Mouse (Mus musculus): Measurements from ENCODE around the gene Trim38. TPM values are rescaled to one million over a fixed set of nuclear protein-coding genes. Genes with fewer than 3 reads are reported as not detected.
"Not testable (repeated sequence)": the region's sequence is repeated elsewhere in the genome, so short reads cannot be mapped to it uniquely, and the experiment has no call there.

Trim38 gene
- polyA plus RNA-seq, 1 experiment from 2014 or later: 0.26 TPM

DNA sequence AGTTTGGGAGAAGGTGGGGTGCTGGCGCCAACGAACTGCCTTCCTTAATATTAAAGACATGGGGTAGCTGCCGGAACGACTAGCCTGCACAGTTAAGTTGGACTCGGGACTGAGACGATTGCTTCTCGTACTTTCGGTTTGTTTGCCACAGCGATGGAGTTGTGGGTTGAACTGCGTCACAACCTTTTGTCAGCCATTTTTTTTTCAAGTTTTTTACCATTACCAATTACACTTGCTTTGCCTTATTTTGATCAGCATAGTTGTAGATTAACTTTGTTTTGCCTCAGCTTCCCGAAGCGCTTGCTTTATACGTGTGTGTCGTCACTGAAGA, 29.8 kb upstream of the Trim38 start:
- Histone ChIP-seq H3K9me3 (no peaks in the 10 kb centered on the region), H3K27ac (replicated peaks) (peak overlapping the region; percentile 96), H3K4me3 (peak overlapping the region; percentile 71), H3K27me3 (replicated peaks; ENCODE audit: low read depth, poor library complexity, severe bottlenecking) (no peaks in the 10 kb centered on the region), H3K4me1 (peaks cover 28% of the 10 kb centered on the region), H3K36me3 (replicated peaks) (no peaks in the 10 kb centered on the region)
- DNase-seq (ENCODE audit: low spot score): no peak
- WGBS: 2% methylated on average over 14 of the region's 14 CpGs

DNA sequence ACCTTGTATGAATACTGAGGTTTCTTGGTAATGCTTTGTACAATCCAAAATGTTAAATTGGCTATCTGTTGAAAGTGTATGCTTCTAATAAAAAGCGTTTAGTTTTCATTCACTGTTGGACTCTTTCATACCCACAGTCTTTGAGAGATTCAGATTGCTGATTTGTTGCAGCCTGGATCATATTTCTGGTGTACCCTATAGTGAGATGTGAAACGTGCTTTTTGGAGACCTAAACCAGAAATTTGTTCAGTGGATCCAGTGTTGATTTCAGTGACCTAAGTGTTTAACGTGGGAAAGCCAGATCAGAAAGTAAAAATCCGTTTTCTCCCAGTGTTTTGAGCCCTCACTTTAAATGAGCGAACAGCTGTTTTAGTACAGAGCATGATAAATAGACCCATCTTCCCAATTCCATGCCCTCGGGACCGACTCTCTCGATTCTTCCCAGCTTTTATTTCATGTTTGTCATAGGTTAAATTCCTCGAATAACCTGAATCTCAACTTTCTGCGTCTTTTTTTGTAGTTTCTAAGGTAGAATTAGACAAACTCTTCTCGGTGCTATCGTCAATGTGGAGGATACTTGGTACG, 29.4 kb upstream of the Trim38 start:
- WGBS: 36% methylated on average over 13 of the region's 13 CpGs
- no peaks in the 10 kb centered on the region for H3K36me3 ChIP-seq (replicated peaks)
- H3K27ac ChIP-seq (replicated peaks): peak overlapping the region; percentile 96
- peak overlapping the region; percentile 71 for H3K4me3 ChIP-seq
- peaks cover 28% of the 10 kb centered on the region for H3K4me1 ChIP-seq
- no peaks in the 10 kb centered on the region for H3K9me3 ChIP-seq
- no peak for DNase-seq (ENCODE audit: low spot score)
- no peaks in the 10 kb centered on the region for H3K27me3 ChIP-seq (replicated peaks; ENCODE audit: low read depth, poor library complexity, severe bottlenecking)

DNA sequence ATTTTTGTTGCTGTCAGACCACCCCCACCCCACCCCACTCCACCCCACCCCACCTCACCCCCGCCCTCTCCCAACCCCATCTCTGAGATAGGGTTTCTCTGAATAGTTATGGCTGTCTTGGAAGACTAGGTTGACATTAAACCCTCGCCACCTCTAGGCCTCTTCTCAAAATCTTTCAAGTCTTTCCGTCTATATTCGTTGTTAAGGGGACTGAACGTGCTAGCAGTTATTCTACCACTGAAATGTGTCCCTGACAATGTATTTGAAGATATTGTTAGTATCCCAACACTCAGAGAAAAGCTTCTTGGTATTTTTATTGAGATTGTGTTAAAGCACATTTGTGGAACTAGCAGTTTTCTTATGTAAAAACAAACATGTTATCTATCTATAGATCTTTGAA, 28.8 kb upstream of the Trim38 start:
- DNase-seq (ENCODE audit: low spot score): no peak
- Histone ChIP-seq H3K27ac (replicated peaks) (peak overlapping the region; percentile 96), H3K9me3 (no peaks in the 10 kb centered on the region), H3K36me3 (replicated peaks) (no peaks in the 10 kb centered on the region), H3K4me3 (peak overlapping the region; percentile 71), H3K4me1 (peaks cover 28% of the 10 kb centered on the region), H3K27me3 (replicated peaks; ENCODE audit: low read depth, poor library complexity, severe bottlenecking) (no peaks in the 10 kb centered on the region)
- WGBS: 62% methylated on average over 5 of the region's 5 CpGs

DNA sequence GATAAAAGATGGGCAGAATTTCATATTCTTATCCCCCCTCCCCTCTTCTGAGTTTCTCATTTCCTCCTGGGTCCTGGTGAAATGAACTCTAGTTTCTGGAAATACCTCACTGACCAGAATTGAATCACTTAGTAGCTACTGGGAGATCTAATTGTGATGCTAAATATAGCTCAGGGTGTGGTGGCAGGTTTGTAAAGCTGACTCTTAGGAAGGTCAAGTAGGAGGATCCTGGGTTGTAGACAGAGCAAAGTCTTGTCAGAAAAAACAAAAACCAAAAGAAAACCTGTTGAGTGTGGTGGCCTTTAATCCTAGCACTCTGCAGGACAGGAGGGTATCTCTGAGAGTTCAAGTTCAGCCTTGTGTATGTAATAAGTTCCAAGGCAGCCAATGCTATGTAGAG, 27.7 kb upstream of the Trim38 start:
- no peaks in the 10 kb centered on the region for H3K36me3 ChIP-seq (replicated peaks)
- no peak for DNase-seq (ENCODE audit: low spot score)
- no peaks in the 10 kb centered on the region for H3K27me3 ChIP-seq (replicated peaks; ENCODE audit: low read depth, poor library complexity, severe bottlenecking)
- H3K9me3 ChIP-seq: no peaks in the 10 kb centered on the region
- H3K4me1 ChIP-seq: peaks cover 28% of the 10 kb centered on the region
- H3K4me3 ChIP-seq: no peak overlapping the region
- peak overlapping the region; percentile 63 for H3K27ac ChIP-seq (replicated peaks)

DNA sequence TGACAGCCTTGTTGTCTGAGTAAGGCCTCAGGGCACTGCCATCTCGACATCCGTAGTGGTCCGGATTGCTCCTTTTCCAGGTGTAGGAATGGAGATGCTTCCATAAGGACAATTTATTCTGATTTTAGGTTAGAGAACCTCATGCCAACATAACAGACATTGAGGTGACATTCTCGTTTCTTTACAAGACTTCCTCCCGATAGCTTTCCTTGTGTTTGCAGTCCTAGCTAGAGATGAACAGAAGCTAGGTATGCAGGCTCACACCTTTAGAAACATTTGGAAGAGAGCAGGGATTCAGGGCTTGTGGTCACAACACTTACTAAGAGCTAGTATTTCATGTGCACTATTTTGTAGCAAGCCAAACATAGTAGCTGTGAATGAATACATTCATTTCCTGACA, 26.5 kb upstream of the Trim38 start:
- H3K4me3 ChIP-seq: no peak overlapping the region
- H3K9me3 ChIP-seq: no peaks in the 10 kb centered on the region
- H3K4me1 ChIP-seq: peaks cover 33% of the 10 kb centered on the region
- WGBS: 78% methylated on average over 5 of the region's 5 CpGs
- no peak for DNase-seq (ENCODE audit: low spot score)
- H3K36me3 ChIP-seq (replicated peaks): no peaks in the 10 kb centered on the region
- H3K27me3 ChIP-seq (replicated peaks; ENCODE audit: low read depth, poor library complexity, severe bottlenecking): no peaks in the 10 kb centered on the region
- H3K27ac ChIP-seq (replicated peaks): peak overlapping the region; percentile 40

DNA sequence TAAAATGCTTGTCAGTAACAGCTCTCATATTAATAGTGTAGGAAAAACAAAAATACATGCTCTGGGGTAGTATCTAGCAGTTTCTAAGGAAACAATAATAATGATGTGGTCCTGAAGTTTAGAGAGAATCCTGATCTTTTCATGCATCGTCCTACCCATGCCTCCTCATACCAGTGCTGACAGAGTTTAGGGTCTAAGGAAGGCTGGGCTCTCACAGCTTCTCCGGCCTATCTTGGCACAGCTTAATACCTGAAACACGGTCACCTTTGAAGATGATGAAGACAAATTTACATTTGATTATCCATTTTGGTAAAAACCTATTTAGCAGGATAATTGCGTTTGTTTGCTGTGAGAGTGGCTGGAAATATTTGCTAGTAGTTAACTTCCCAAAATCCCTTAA, 25.8 kb upstream of the Trim38 start:
- no peak for DNase-seq (ENCODE audit: low spot score)
- Histone ChIP-seq H3K27me3 (replicated peaks; ENCODE audit: low read depth, poor library complexity, severe bottlenecking) (no peaks in the 10 kb centered on the region), H3K9me3 (no peaks in the 10 kb centered on the region), H3K4me1 (peaks cover 37% of the 10 kb centered on the region), H3K36me3 (replicated peaks) (no peaks in the 10 kb centered on the region), H3K4me3 (peak overlapping the region; percentile 62), H3K27ac (replicated peaks) (peak overlapping the region; percentile 98)
- WGBS: 48% methylated on average over 4 of the region's 4 CpGs

DNA sequence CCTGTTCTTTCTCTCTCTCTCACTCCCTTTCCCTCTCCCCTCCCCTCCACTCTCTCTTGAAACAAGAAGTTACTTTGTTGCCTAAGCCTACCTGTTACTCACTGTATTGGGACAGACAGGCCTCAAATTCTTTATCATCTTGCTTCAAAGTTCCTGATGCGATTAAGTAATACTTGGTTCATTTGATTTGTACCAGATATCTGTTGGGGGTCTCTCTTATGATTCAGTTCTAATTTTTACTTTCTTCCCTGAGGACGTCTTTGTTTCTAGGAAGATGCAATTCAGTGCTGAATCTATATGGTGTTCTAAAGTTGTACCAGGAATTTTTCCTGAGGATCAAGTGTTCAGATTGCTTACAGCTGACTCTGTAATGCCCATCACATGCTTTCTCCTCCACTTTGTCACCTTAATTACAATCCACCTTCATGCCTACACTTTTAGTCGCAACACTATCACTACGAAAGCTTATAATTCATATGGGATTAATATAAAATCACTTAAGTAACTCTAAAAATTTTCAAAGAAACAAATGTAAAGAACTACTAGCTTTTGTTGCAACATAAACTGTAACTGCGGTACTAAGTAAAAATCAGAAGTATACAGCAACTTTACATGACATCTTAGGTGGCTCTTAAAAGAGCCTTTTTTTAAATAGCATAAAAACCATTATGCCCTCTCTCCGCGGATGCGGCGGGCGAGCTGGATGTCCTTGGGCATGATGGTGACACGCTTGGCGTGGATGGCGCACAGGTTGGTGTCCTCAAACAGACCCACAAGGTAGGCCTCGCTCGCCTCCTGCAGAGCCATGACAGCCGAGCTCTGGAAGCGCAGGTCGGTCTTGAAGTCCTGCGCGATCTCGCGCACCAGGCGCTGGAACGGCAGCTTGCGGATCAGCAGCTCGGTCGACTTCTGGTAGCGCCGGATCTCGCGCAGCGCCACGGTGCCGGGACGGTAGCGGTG, 25.0 kb upstream of the Trim38 start:
- H3K36me3 ChIP-seq (replicated peaks): no peaks in the 10 kb centered on the region
- no peaks in the 10 kb centered on the region for H3K9me3 ChIP-seq
- no peaks in the 10 kb centered on the region for H3K27me3 ChIP-seq (replicated peaks; ENCODE audit: low read depth, poor library complexity, severe bottlenecking)
- peak overlapping the region; percentile 98 for H3K27ac ChIP-seq (replicated peaks)
- H3K4me3 ChIP-seq: peak overlapping the region; percentile 62
- no peak for DNase-seq (ENCODE audit: low spot score)
- WGBS: 2% methylated on average over 22 of the region's 36 CpGs
- H3K4me1 ChIP-seq: peaks cover 32% of the 10 kb centered on the region

DNA sequence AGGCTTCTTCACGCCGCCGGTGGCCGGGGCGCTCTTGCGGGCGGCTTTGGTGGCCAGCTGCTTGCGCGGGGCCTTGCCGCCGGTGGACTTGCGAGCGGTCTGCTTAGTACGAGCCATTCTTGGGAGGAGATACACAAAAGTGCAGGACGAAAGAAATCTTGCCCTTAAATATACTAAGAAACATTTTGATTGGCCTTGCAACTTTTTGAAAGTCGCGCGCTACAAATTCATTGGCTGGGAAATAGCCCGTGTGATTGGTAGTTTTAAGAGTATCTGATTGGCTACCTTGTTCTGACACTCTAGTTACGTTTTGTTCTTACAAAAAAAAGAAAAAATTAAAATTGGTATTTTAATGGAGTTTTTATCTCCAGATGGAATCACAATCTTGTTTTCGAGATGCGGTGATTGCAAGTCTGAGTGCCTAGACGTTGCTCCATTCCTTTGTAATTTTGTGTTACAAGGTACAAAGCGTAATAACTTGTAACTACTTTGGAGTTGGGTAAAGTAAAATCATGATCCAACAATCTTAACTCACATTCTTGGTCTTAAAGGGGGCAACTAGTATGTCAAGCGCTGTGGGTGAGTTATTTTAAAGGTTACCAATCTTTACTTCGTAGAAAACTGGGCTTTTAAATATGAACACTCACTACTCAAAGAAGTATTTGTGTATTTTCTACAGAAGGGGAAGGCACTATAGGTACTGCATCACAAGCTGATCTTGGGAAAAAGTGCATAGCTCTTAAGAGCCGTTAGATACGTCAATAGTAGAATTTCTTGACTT, 24.1 kb upstream of the Trim38 start, which contains the start of gene Hist1h3c:
TSS of gene Hist1h3c (minus strand) at position 222 of the 781 bp plus-strand sequence.
- under 1% methylated on average over 26 of the region's 28 CpGs for WGBS
- H3K4me3 ChIP-seq: peak within 1 kb of the TSS; percentile 62
- DNase-seq (ENCODE audit: low spot score): peak; percentile 83
- H3K9me3 ChIP-seq: no peaks in the 10 kb centered on the region
- H3K27ac ChIP-seq (replicated peaks): peak within 1 kb of the TSS; percentile 98
- peaks cover 28% of the 10 kb centered on the region for H3K4me1 ChIP-seq
- no peaks in the 10 kb centered on the region for H3K36me3 ChIP-seq (replicated peaks)
- no peaks in the 10 kb centered on the region for H3K27me3 ChIP-seq (replicated peaks; ENCODE audit: low read depth, poor library complexity, severe bottlenecking)

DNA sequence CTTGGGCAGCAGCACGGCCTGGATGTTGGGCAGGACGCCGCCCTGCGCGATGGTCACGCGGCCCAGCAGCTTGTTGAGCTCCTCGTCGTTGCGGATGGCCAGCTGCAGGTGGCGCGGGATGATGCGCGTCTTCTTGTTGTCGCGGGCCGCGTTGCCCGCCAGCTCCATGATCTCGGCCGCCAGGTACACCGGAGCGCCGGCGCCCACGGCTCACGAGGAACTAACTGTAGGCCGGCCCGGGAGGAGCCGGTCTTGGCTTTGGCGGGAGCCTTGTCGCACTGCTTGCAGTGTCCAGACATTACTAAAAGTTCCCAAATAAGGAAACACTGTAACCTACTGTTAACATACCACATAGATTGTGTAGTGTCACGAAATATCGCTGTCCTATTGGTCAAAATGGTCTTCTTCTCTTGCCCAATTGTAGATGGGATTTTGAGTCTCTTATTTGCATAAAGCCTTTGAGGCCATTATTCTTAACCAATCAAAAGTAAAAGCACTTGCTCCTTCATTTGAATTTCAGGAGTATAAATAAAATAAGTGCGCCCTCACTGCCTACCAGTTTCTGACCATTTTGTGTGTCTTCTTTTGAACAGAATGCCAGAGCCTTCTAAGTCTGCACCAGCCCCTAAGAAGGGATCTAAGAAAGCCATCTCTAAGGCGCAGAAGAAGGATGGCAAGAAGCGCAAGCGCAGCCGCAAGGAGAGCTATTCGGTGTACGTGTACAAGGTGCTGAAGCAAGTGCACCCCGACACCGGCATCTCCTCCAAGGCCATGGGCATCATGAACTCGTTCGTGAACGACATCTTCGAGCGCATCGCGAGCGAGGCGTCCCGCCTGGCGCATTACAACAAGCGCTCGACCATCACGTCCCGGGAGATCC, 23.3 kb upstream of the Trim38 start, which contains the start of gene Hist1h2bb:
TSS of gene Hist1h2bb (plus strand) at position 534 of the 880 bp plus-strand sequence.
- WGBS: under 1% methylated on average over 53 of the region's 58 CpGs
- peak within 1 kb of the TSS; percentile 62 for H3K4me3 ChIP-seq
- DNase-seq (ENCODE audit: low spot score): peak; percentile 83
- H3K27me3 ChIP-seq (replicated peaks; ENCODE audit: low read depth, poor library complexity, severe bottlenecking); H3K36me3 ChIP-seq (replicated peaks); H3K9me3 ChIP-seq: not testable (repeated sequence)
- H3K27ac ChIP-seq (replicated peaks): peak within 1 kb of the TSS; percentile 98
- H3K4me1 ChIP-seq: peaks cover 23% of the 10 kb centered on the region

DNA sequence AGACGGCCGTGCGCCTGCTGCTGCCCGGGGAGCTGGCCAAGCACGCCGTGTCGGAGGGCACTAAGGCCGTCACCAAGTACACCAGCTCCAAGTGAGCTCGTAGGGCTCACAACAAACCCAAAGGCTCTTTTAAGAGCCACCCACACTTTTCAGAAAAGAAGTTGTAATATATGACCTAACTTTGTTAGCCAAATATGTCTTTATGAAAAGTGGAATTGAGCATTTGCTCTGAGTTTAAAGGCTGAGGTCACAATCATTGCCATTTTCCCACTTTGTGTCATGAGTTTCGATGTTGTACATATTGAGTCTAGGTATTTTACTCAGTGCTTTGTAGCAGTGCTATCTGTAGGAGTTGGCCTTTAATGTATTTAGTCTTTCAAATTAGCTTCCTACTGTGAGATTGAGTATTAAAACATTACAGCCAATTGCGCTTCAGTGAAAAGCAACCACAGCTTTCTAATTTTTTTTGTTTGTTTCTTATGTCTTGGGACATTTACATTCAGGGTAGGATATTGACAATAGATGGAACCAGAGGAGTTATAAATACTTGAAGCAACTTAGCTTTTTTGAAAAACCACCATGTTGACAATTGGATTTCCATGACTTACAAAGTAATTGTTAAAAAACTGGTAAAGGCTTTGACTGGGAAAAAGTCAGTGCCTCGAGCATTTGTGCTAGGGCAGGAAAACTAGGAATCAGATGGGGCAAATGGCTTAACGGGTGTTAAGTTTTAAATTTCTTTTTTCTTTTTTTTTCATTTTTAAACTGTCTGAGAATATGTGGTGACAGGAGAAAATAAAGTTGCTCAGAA, 22.4 kb upstream of the Trim38 start:
- peak; percentile 35 for DNase-seq (ENCODE audit: low spot score)
- 4% methylated on average over 13 of the region's 13 CpGs for WGBS

DNA sequence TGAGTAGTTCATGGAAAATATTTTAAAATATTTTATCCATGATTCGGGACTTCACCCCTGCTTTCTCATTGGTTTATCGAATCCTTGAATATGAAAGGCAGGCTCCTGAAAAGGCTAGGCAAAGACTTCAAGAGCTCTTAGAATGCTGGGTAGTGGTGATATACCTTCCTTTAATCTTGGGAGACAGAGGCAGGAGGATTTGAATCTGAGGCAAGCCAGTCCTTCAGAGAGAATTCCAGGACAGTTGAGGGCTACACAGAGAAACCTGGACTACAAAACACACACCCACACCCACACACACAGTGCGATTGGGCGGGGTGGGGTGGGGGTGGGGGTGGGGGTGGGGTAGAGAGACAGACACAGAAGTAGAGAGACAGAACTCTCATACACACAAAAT, 21.8 kb upstream of the Trim38 start:
- Histone ChIP-seq H3K36me3 (replicated peaks) (no peaks in the 10 kb centered on the region), H3K4me3 (peak overlapping the region; percentile 62), H3K4me1 (peaks cover 23% of the 10 kb centered on the region), H3K27me3 (replicated peaks; ENCODE audit: low read depth, poor library complexity, severe bottlenecking) (no peaks in the 10 kb centered on the region), H3K9me3 (no peaks in the 10 kb centered on the region), H3K27ac (replicated peaks) (peak overlapping the region; percentile 98)
- peak; percentile 54 for DNase-seq (ENCODE audit: low spot score)
- 11% methylated on average over 4 of the region's 4 CpGs for WGBS

More for the DNA sequence above, 22.4 kb upstream of the Trim38 start:
- Histone ChIP-seq H3K4me1 (peaks cover 23% of the 10 kb centered on the region), H3K4me3 (peak overlapping the region; percentile 62), H3K27me3 (replicated peaks; ENCODE audit: low read depth, poor library complexity, severe bottlenecking) (no peaks in the 10 kb centered on the region), H3K27ac (replicated peaks) (peak overlapping the region; percentile 98), H3K9me3 (no peaks in the 10 kb centered on the region), H3K36me3 (replicated peaks) (no peaks in the 10 kb centered on the region)
